Mouse (Mus musculus): ENCODE data around the gene Klk1b8.

- no peak for TF ChIP-seq GATA1 (IDR thresholded peaks at IDR 0.05; ENCODE audit: borderline replicate concordance, low read length)
- TF ChIP-seq FLI1 (IDR thresholded peaks at IDR 0.05; ENCODE audit: low read length) = no peak
Observed at GRCm38 (mm10) chr7:43967612-43968011, 17.1 kb downstream of the Klk1b8 start.
